Mouse (Mus musculus) adrenal gland, adult 2 months (tissue): ENCODE data around the gene Tsga10ip. TPM values are rescaled to one million over a fixed set of nuclear protein-coding genes. Genes with fewer than 3 reads are reported as not detected.

ENCODE experiments used
- DNase-seq: peaks from one replicate; pipeline ENCODE4 v3.0.0; 2021
- long read RNA-seq: library from polyadenylated mRNA; stranded (forward); transcript quantifications from one replicate; pipeline ENCODE4 v2.0.0, GENCODE M21; 2021
- polyA plus RNA-seq: library from polyadenylated mRNA; depleted of rRNA; stranded (reverse); fragments of >200 nt; gene quantifications from 2 replicates; pipeline ENCODE4 v1.2.3, GENCODE M21; 2012; rRNA removed
- total RNA-seq, 2 experiments: library from RNA; stranded (reverse); gene quantifications; 2 replicates each; pipeline ENCODE4 v1.2.3; 2021

The Tsga10ip gene
- total RNA-seq, result not detected
- not detected in 2 replicates for polyA plus RNA-seq
- long read RNA-seq, result 0 reads

- DNase-seq, result no peak
Observed at GRCm38 (mm10) chr19:5402293-5402692, at the start of gene Tsga10ip. Tsga10ip (minus strand) TSS chr19:5402526.

DNA sequence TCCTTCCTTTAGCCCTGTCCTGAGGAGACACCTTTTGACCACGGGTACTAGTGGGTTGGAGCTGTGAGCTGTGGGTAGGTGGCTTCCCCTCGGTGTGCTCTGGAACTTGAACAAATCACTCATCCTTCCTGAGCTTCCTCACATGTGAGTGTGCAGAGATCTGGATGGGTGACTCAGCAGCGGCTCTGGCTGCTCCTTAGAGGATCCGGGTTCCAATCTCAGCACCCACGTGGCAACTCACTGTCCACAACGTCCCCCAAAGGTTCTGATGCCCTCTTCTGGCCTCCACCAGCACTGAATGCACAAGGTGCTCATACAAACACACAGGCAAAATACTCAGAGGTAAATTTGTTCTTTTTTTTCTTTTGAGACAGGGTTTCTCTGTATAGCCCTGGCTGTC, 49.4 kb upstream of the Tsga10ip start:
- no peak for DNase-seq

- DNase-seq, result no peak
Observed at GRCm38 (mm10) chr19:5449673-5450072, 47.3 kb upstream of the Tsga10ip start.

GRCm38 (mm10) chr19:5448354-5449150, 46.2 kb upstream of the Tsga10ip start:
- DNase-seq, result peak; percentile 79

DNA sequence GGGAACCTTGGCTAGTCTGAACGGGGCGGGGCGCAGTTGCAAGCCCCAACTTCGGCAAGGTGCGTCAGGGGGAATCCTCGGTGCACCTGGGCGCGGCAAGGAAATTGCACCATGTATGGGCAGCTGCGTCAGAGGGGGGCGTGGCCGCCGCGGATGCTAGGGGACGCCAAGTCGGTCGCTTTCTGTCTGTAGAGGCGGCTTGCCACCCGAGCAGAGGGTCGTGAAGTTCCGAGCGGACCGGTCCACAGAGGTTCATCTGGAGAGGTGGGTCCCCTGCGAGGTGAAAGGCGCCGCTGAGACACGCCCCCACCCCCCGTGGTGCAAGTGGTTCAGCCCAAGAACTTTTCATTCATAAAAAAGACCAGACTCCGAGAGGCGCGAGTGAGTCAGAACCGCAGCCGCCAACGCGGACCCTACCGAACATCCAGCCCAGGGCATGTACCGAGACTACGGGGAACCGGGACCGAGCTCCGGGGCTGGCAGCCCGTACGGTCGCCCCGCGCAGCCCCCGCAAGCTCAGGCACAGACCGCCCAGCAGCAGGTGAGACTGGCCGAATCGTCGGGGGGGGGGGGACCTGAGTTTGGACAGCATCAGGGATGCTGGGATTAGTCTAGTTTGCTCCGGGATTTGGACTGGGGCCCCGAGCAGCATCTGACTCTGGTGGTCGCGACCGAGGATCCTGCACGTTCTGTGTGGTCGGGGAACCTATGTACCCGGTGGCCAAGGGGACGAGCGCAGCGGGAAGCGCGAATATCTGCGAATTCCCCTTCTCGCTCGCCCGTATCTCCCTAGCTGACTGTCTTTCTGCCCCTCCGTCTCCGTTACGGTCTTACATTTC, 45.4 kb upstream of the Tsga10ip start, which contains the start of gene Fosl1:
TSS of gene Fosl1 (plus strand) at position 33 of the 839 bp plus-strand sequence.
- DNase-seq, result peak; percentile 84

GRCm38 (mm10) chr19:5445747-5446146, 43.4 kb upstream of the Tsga10ip start:
- DNase-seq, result no peak

DNA sequence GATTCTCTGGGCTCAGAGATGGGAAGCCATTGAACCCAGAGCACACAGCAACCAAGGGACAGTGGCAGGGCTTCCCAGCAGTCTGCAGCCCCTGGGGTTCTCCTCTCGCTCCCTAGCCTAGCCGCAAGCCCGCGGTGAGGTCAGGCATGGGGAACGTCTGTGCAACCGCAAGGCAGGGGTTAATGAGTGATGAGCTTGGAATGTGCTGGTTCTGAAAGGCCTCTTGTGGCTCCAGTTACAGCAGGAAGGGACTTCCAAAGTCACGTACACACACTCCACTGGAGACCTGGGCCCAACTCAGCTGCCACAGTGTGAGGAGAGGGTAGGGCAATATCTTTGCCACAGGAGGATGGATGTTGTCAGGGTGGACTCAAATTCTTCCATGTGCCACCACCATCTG, 42.6 kb upstream of the Tsga10ip start:
- DNase-seq, result no peak

- no peak for DNase-seq
Observed at GRCm38 (mm10) chr19:5444371-5444908, 42.1 kb upstream of the Tsga10ip start.

GRCm38 (mm10) chr19:5433951-5434350, 31.6 kb upstream of the Tsga10ip start:
- DNase-seq, result no peak

DNA sequence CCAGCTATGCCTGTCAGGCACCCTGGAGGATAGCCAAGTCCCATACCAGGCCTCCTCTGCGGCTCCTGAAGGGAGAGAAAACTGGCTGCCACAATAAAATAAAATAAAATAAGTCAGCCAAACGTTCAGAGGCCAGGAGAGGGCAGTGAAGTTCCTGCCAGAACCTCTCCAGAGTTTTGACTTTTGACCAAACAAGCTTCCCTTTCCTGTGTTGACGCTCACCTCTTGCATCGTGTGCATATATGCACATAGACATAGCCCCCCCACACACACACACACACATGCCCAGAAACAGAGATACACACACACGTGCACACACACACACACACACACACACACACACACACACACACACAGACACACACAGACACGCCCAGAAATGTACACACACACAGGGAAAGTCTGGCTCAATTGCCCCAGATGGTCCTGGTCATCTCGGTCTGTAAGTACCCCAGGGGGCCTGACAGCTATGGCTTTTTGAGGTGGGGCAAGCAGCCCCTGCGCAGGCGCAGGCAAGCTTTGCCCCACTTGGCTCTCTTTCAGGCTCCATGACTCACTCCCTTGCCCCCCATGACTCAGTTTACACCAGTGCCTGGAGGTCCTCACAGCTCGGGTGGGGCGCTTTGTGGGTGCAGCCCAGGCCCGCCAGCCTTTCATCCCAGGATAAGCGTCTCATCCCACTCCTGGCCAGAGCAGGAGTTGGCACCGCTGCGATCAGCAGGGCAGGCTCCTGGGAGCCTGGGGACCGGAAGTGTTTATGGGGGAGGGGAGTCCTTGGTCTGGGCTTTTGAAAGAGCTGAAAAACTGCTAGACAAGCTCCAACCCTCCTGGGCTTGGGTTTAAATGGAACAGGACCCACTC, 30.9 kb upstream of the Tsga10ip start:
- DNase-seq, result peak; percentile 73

GRCm38 (mm10) chr19:5431911-5432464, 29.7 kb upstream of the Tsga10ip start:
- DNase-seq, result peak; percentile 68

- DNase-seq, result no peak
Observed at GRCm38 (mm10) chr19:5430408-5430807, 28.1 kb upstream of the Tsga10ip start.

DNA sequence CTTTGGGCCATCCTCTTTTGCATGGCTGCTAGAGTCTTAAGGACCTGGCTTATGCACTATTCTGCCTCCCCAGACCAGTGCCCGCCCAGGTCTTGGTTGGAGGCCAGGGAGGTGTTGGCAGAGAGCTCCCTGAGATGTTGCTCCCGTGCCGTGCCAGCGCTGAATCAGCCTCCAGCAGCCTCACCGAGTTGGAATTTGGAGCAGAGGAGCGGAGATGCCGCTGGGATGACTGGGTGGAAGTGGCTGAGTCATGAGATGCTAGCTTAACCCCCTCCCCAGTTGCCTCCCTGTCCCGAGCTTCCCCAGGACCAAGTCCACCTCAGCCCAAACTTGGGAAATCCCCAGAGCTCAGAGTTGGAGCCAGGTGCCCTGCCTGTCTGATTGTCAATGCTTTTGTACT, 27.5 kb upstream of the Tsga10ip start:
- DNase-seq, result peak; percentile 94

DNA sequence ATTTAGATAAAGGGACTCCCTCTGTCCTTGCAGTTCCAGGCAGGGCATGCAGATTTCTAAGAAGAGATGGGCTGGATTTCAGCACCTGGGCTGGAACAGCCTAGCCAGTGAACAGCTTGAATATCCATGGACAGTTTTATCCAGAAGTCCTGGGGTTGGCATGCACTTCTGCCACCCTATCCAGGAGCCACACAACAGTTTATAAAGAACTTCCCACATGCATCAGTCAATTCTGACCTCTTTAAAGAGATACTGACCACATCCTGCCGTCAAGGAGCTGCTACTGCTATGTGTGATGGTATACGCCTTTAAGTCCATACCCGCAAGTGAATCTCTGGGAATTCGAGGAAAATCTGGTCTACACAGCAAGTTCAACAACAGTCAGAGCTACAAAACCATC, 26.9 kb upstream of the Tsga10ip start:
- DNase-seq, result no peak

DNA sequence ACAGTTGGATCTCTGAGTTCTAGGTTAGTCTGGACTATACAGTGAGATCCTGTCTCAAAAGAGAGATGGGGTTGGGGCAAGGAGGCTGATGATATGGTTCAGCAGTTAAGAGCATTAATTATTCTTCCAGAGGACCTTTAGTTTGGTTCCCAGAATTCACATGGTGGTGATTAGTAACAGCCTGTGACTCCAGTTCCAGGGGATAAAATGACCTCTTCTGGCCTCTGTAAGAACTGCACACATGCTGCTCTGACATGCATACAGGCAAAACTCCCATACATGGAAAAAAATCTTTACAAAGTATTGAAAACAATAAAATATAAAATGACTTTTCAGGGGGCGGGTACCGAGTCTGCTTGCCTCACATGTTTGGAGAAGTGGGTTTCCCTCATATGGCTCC, 25.8 kb upstream of the Tsga10ip start:
- DNase-seq, result no peak

DNA sequence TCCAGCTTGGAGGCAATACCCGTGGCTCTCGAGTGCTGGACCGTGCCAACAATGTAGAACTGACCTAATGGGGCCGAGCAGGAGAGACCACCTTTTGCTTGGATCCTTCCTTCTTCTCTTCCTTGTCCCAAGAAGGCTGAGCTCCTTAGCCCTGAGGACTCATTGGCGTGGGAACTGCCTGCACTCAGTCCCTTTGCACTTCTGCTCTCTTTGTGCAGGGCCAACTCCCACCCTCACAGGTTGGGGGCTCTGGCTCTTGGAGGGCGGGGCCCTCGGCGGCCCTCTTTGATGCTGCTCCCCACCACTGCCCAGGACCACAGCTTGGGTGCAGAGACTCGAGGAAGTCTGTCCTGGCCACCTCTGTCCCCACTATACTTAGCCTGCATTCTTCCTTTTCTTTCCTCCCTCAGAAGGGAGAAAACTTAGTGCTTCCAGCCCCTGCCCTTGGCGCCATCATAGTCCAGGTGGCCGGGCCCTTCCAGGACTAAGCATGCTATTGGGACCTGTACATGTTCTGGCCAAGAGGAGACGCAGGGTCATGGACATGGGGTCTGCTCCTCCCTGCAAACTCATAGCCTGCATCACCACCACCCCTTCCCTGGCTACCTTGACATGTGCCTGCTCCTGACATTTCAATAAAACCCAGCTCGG, 24.4 kb upstream of the Tsga10ip start:
- DNase-seq, result no peak

- no peak for DNase-seq
Observed at GRCm38 (mm10) chr19:5425906-5426565, 23.7 kb upstream of the Tsga10ip start.

DNA sequence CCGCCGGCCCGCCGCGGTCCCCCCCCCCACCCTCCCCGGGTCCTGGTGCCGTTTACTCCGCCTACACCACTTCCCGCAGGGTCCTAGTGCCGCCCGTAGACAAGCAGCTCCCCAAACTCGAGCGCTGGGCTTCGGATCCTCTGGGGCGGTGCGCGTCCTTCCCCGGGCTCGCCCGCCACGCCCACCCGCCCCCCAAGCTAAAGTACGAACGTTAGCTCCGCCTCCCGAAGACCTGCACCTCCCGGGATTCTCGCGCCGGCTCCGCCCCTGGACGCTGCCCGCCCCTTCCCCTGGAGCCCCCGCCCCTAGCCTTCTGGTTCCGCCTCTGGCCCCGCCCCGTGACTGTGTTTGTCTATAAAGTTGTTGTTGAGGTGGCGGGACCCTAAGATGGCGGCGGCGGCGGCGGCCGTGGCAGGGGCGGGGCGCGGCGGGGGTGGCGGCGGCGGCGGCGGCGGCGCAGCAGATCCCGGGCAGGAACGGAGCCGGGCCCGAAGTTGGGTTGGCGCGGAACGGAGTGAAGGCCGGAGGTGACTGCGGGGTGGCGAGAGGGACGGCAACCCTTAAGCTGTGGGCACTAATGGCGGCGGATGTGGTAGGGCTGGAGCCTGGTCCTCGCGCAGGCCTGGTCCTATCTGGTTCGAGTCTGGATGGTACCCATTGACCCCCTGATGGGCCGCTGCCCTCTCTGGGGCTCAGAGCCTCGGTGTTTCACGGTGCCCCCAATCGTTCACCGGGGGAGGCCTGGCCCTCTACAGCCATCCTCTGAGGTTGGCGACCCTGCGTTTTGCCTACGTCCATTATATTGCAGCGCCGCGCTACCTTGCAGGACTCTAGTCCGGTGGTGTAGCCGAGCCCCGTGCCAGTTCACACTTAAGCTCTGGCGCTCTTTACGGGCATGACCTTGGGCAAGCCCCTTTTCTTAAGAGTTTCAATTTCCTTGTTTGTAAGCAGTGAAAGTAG, 22.7 kb upstream of the Tsga10ip start, which contains the start of the genes Drap1 and AI837181:
TSS of gene Drap1 (minus strand) at position 198 of the 960 bp plus-strand sequence.
TSS of gene AI837181 (plus strand) at position 363 of the 960 bp plus-strand sequence.
- DNase-seq, result peak; percentile 96
